Mouse (Mus musculus) midbrain, postnatal 0 days (tissue): ENCODE results near the gene Ano4. TPM values are rescaled to one million over a fixed set of nuclear protein-coding genes. Genes with fewer than 3 reads are reported as not detected.

Source experiments
- ATAC-seq: fragments of 200-750 bp; cut with Nextera tagmentation; 2 replicates; pipeline ENCODE4 v1.8.0; 2017; ENCODE audit warnings: moderate number of reproducible peaks, mild to moderate bottlenecking, moderate TSS enrichment, moderate library complexity; ENCODE audit not compliant: low FRiP score
- DNase-seq: peaks from one replicate; pipeline ENCODE4 v3.0.0-alpha.2; 2015; ENCODE audit warnings: low spot score
- H3K27ac ChIP-seq: fragments of 300-500 bp; sonication (generic); 2 replicates; pipeline ENCODE4 v1.5.1; 2014; ENCODE audit warnings: low read depth, mild to moderate bottlenecking, low read length, mixed read lengths
- H3K27me3 ChIP-seq: fragments of 300-500 bp; sonication (generic); 2 replicates; pipeline ENCODE4 v1.6.1; 2014; ENCODE audit warnings: low read length, control low read depth, mixed read lengths; ENCODE audit not compliant: insufficient read depth
- H3K36me3 ChIP-seq: fragments of 300-500 bp; sonication (generic); 2 replicates; pipeline ENCODE4 v1.6.1; 2014; ENCODE audit warnings: low read length, control low read depth, mixed read lengths; ENCODE audit not compliant: insufficient read depth
- H3K4me1 ChIP-seq: fragments of 300-500 bp; sonication (generic); 2 replicates; pipeline ENCODE4 v1.6.1; 2014; ENCODE audit warnings: mild to moderate bottlenecking, control low read depth, antibody characterized with exemption, low read length, mixed read lengths; ENCODE audit not compliant: insufficient read depth
- H3K4me2 ChIP-seq: fragments of 300-500 bp; sonication (generic); 2 replicates; pipeline ENCODE4 v1.6.1; 2014; ENCODE audit warnings: low read depth, mild to moderate bottlenecking, low read length, mixed read lengths; ENCODE audit not compliant: poor library complexity, severe bottlenecking
- H3K4me3 ChIP-seq: fragments of 300-500 bp; sonication (generic); 2 replicates; pipeline ENCODE4 v1.5.1; 2014; ENCODE audit warnings: low read depth, mild to moderate bottlenecking, low read length, moderate library complexity
- H3K9ac ChIP-seq: fragments of 300-500 bp; sonication (generic); replicated peaks from 2 replicates; pipeline ENCODE4 v1.6.1; 2014; ENCODE audit warnings: mild to moderate bottlenecking, low read length, moderate library complexity, mixed read lengths; ENCODE audit not compliant: poor library complexity, severe bottlenecking
- H3K9me3 ChIP-seq: fragments of 300-500 bp; sonication (generic); 2 replicates; pipeline ENCODE4 v1.6.1; 2016; ENCODE audit warnings: low read length, control low read depth
- CTCF ChIP-seq: IDR thresholded peaks from 2 replicates; pipeline ENCODE4 v1.5.1; 2016; ENCODE audit warnings: antibody characterized with exemption, mild to moderate bottlenecking
- WGBS: fragments of 180-500 bp; shearing (Covaris S2); extraction: QIAGEN DNeasy Blood & Tissue Kit; methylation state at CpG from one replicate; pipeline ENCODE4 v1.1.7; 2014; 5-methylcytosine and 5-hydroxymethylcytosine counted together
- polyA plus RNA-seq: library from polyadenylated mRNA; unstranded; fragments of >200 nt; fragmentation: Nextera tagmentation; extraction: Ambion mirVana; gene quantifications from 2 replicates; pipeline ENCODE4 v1.2.1, GENCODE M21; 2015
- total RNA-seq: library from RNA; depleted of rRNA; stranded (reverse); fragments of >200 nt; gene quantifications from 2 replicates; pipeline ENCODE4 v1.2.3, GENCODE M21; 2014

Ano4 gene
- total and polyA plus RNA-seq, 2 experiments from 2014 or later, result 5.8 to 11.3 TPM

GRCm38 (mm10) chr10:89256762-89257456 lies 87.7 kb downstream of the Ano4 start:
- 0 out of 2 replicates have a peak, but pooled peaks cover 2% of the 10 kb centered on the region for H3K4me1 ChIP-seq
- H3K4me3 ChIP-seq, result peak overlapping the region; percentile 60
- peak overlapping the region; percentile 75 for H3K27ac ChIP-seq
- peak overlapping the region; percentile 83 for H3K4me2 ChIP-seq
- H3K36me3 ChIP-seq, result no peaks in the 10 kb centered on the region
- H3K27me3 ChIP-seq, result no peaks in the 10 kb centered on the region
- no peaks in the 10 kb centered on the region for H3K9me3 ChIP-seq
- peak; percentile 71 for ATAC-seq
- peak; percentile 58 for DNase-seq
- no peak for TF ChIP-seq CTCF
- 1% methylated on average over 17 of the region's 17 CpGs for WGBS
- peak overlapping the region; percentile 73 for H3K9ac ChIP-seq

GRCm38 (mm10) chr10:89254765-89255164 lies 89.8 kb downstream of the Ano4 start:
- TF ChIP-seq CTCF, result no peak
- ATAC-seq (no peak), DNase-seq (peak; percentile 63)
- Histone ChIP-seq H3K4me1 (0 out of 2 replicates have a peak, but pooled peaks cover 2% of the 10 kb centered on the region), H3K4me3 (peak overlapping the region; percentile 17; the same call in 1 of the 2 replicates), H3K4me2 (peak overlapping the region; percentile 33), H3K27ac (0 out of 2 replicates have a peak overlapping the region, but pooled peaks have one; percentile 38), H3K27me3 (no peaks in the 10 kb centered on the region), H3K9ac (no peak overlapping the region), H3K36me3 (no peaks in the 10 kb centered on the region), H3K9me3 (no peaks in the 10 kb centered on the region)
- 10% methylated on average over 5 of the region's 5 CpGs for WGBS

- Histone ChIP-seq H3K4me1 (0 out of 2 replicates have a peak, but pooled peaks cover 2% of the 10 kb centered on the region), H3K27me3 (no peaks in the 10 kb centered on the region), H3K4me2 (no peak overlapping the region), H3K9ac (no peak overlapping the region), H3K4me3 (no peak overlapping the region), H3K9me3 (no peaks in the 10 kb centered on the region), H3K36me3 (no peaks in the 10 kb centered on the region), H3K27ac (no peak overlapping the region)
- WGBS, result 78% methylated on average over 3 of the region's 3 CpGs
- ATAC-seq (no peak), DNase-seq (no peak)
- no peak for TF ChIP-seq CTCF
These were observed 90.8 kb downstream of the Ano4 start for GRCm38 (mm10) chr10:89253799-89254198.

- Histone ChIP-seq H3K27ac (no peak overlapping the region), H3K4me1 (no peaks in the 10 kb centered on the region), H3K27me3 (no peaks in the 10 kb centered on the region), H3K4me3 (no peak overlapping the region), H3K9me3 (no peaks in the 10 kb centered on the region), H3K4me2 (no peak overlapping the region), H3K9ac (no peak overlapping the region), H3K36me3 (no peaks in the 10 kb centered on the region)
- 80% methylated on average over 5 of the region's 5 CpGs for WGBS
- DNase-seq (no peak), ATAC-seq (no peak)
- TF ChIP-seq CTCF, result no peak
These were observed 91.9 kb downstream of the Ano4 start for GRCm38 (mm10) chr10:89252636-89253035.

GRCm38 (mm10) chr10:89243808-89244207 lies 100.8 kb downstream of the Ano4 start:
- H3K4me3 ChIP-seq, result no peak overlapping the region
- no peak overlapping the region for H3K9ac ChIP-seq
- H3K4me2 ChIP-seq, result no peak overlapping the region
- H3K9me3 ChIP-seq, result no peaks in the 10 kb centered on the region
- no peaks in the 10 kb centered on the region for H3K27me3 ChIP-seq
- ATAC-seq (no peak), DNase-seq (no peak)
- H3K27ac ChIP-seq, result no peak overlapping the region
- H3K4me1 ChIP-seq, result no peaks in the 10 kb centered on the region
- TF ChIP-seq CTCF, result no peak
- no peaks in the 10 kb centered on the region for H3K36me3 ChIP-seq
- WGBS, result 84% methylated on average over 1 of the region's 1 CpGs

GRCm38 (mm10) chr10:89224524-89224923 lies 120.0 kb downstream of the Ano4 start:
- Histone ChIP-seq H3K9me3 (no peaks in the 10 kb centered on the region), H3K27ac (no peak overlapping the region), H3K36me3 (no peaks in the 10 kb centered on the region), H3K9ac (no peak overlapping the region), H3K27me3 (no peaks in the 10 kb centered on the region), H3K4me1 (no peaks in the 10 kb centered on the region), H3K4me3 (no peak overlapping the region), H3K4me2 (no peak overlapping the region)
- DNase-seq (peak; percentile 21), ATAC-seq (no peak)
- no peak for TF ChIP-seq CTCF
- WGBS, result 45% methylated on average over 7 of the region's 7 CpGs
